8 mouse cellular contexts compared by ENCODE assay signal in genomic region chr8:11001062-11001549, GRCm38 (mm10). TPM values are rescaled to one million over a fixed set of nuclear protein-coding genes. Genes with fewer than 3 reads are reported as not detected.
DNase-seq lines count a peak whose midpoint lies in the region; ATAC-seq and TF ChIP-seq lines count a peak whose summit lies in the region.

No protein-coding gene starts in this region.

- no peaks in the 10 kb centered on the region for H3K36me3 ChIP-seq in hindbrain, embryonic 14.5 days (replicated peaks; ENCODE audit: control insufficient read depth, insufficient read depth)
- peaks cover 28% of the 10 kb centered on the region for H3K36me3 ChIP-seq in lung, embryonic 14.5 days (ENCODE audit: insufficient read depth)

- DNase-seq in left cerebral cortex, postnatal 25 days (ENCODE audit: low spot score in 2 of 2), result peak; percentile 50 to 75
- no peak for DNase-seq in left cerebral cortex, adult 9 months (ENCODE audit: low spot score in 2 of 2)
- DNase-seq in hindbrain, embryonic 14.5 days (ENCODE audit: low spot score), result no peak
- peak; percentile 71 for DNase-seq in lung, embryonic 14.5 days
- peak; percentile 49 for DNase-seq in right cerebral cortex, postnatal 25 days
- DNase-seq in cerebellum, adult 9-11 months, result no peak
- DNase-seq in cerebellum, postnatal 10 days, result no peak

- no peak for ATAC-seq in hindbrain, embryonic 14.5 days (ENCODE audit: low FRiP score)
- peak; percentile 30; the same call in 1 of the 2 replicates for ATAC-seq in lung, embryonic 14.5 days (ENCODE audit: insufficient read depth)

- H3K4me3 ChIP-seq in embryonic fibroblast, embryonic 13.5 days (ENCODE audit: insufficient read depth, low read length), result peak overlapping the region; percentile 30; the same call in 1 of the 2 replicates
- H3K4me3 ChIP-seq in hindbrain, embryonic 14.5 days (replicated peaks; ENCODE audit: low read length), result peak overlapping the region; percentile 42
- peak overlapping the region; percentile 4; the same call in 1 of the 2 replicates for H3K4me3 ChIP-seq in lung, embryonic 14.5 days (ENCODE audit: low read depth, low read length)

- intact Hi-C loops in left cerebral cortex, postnatal 25 days (cut with DNase I), result loop anchor here (5.0 to 10.0 kb wide), 2 partner anchors 189 to 456 kb away; no protein-coding TSS in a partner anchor

- TF ChIP-seq POLR2A in embryonic fibroblast, embryonic 13.5 days (IDR thresholded peaks at IDR 0.05; ENCODE audit: low read depth, low read length), result 0 out of 2 replicates have a peak, but pooled peaks have one; percentile 8

- H3K9me3 ChIP-seq in hindbrain, embryonic 14.5 days (ENCODE audit: control insufficient read depth, low read length), result no peaks in the 10 kb centered on the region
- no peaks in the 10 kb centered on the region for H3K9me3 ChIP-seq in lung, embryonic 14.5 days (ENCODE audit: low read depth, low read length)

- no peaks in the 10 kb centered on the region for H3K27me3 ChIP-seq in hindbrain, embryonic 14.5 days (ENCODE audit: control insufficient read depth, insufficient read depth, low read length)
- H3K27me3 ChIP-seq in lung, embryonic 14.5 days (ENCODE audit: insufficient read depth, low read length), result no peaks in the 10 kb centered on the region

- peak overlapping the region; percentile 58 for H3K9ac ChIP-seq in hindbrain, embryonic 14.5 days
- peak overlapping the region; percentile 11; the same call in 1 of the 2 replicates for H3K9ac ChIP-seq in lung, embryonic 14.5 days

- 3% methylated on average over 6 of the region's 6 CpGs for WGBS in hindbrain, embryonic 14.5 days
- 9% methylated on average over 6 of the region's 6 CpGs for WGBS in lung, embryonic 14.5 days

- peak overlapping the region; percentile 35; the same call in 1 of the 2 replicates for H3K27ac ChIP-seq in embryonic fibroblast, embryonic 13.5 days (ENCODE audit: insufficient read depth, low read length)
- H3K27ac ChIP-seq in hindbrain, embryonic 14.5 days, result peak overlapping the region; percentile 50
- peak overlapping the region; percentile 72 for H3K27ac ChIP-seq in lung, embryonic 14.5 days (ENCODE audit: low read depth)

- TF ChIP-seq CTCF in embryonic fibroblast, embryonic 13.5 days (IDR thresholded peaks at IDR 0.05; ENCODE audit: borderline replicate concordance, insufficient read depth, low read length), result no peak
- TF ChIP-seq CTCF in lung, embryonic 14.5 days (IDR thresholded peaks at IDR 0.05; ENCODE audit: low read depth), result no peak

- H3K4me2 ChIP-seq in hindbrain, embryonic 14.5 days (replicated peaks), result peak overlapping the region; percentile 93
- H3K4me2 ChIP-seq in lung, embryonic 14.5 days, result peak overlapping the region; percentile 93

- peaks cover 10% of the 10 kb centered on the region for H3K4me1 ChIP-seq in embryonic fibroblast, embryonic 13.5 days (ENCODE audit: control insufficient read depth, insufficient read depth, low read length)
- H3K4me1 ChIP-seq in hindbrain, embryonic 14.5 days (replicated peaks; ENCODE audit: control insufficient read depth, insufficient read depth, low read length), result peaks cover 77% of the 10 kb centered on the region
- H3K4me1 ChIP-seq in lung, embryonic 14.5 days (ENCODE audit: insufficient read depth), result peaks cover 55% of the 10 kb centered on the region

RNA-seq across cellular contexts. Expression of gene Irs2, which starts 7.2 kb away (rescaled TPM):
- 10 to 100 TPM; 54.8 to 66.0 TPM for total RNA-seq in left cerebral cortex, postnatal 25 days (2021)
- 9.9 and 13.9 TPM in 2 replicates for polyA plus RNA-seq in embryonic fibroblast, embryonic 13.5 days (2011; ENCODE audit: insufficient read length, low read depth, missing spikeins)
- polyA plus RNA-seq in hindbrain, embryonic 14.5 days (2014; fragmentation: Nextera tagmentation; extraction: Ambion mirVana), result 5.4 and 5.8 TPM in 2 replicates
- polyA plus RNA-seq in lung, embryonic 14.5 days (2014; fragmentation: Nextera tagmentation; extraction: Ambion mirVana), result 5.7 TPM in 2 replicates

Comparison
In these comparisons a context has a peak if more than half of its experiments do, and no peak if none do; other contexts are left out.
1. DNase-seq: peak in left cerebral cortex, postnatal 25 days (2 of 2), lung, embryonic 14.5 days (single experiment) and right cerebral cortex, postnatal 25 days (single experiment); none in left cerebral cortex, adult 9 months (0 of 2), hindbrain, embryonic 14.5 days (single experiment), cerebellum, adult 9-11 months (single experiment) and cerebellum, postnatal 10 days (0 of 2).
2. Peak in every context shown above with its lines, with median percentiles within 50 percentile points of each other: H3K27ac ChIP-seq and H3K4me3 ChIP-seq.